Mouse (Mus musculus): ENCODE results near the gene Hemgn. TPM values are rescaled to one million over a fixed set of nuclear protein-coding genes. Genes with fewer than 3 reads are reported as not detected.

Hemgn gene
- polyA plus RNA-seq, 1 experiment = 152 TPM

DNA sequence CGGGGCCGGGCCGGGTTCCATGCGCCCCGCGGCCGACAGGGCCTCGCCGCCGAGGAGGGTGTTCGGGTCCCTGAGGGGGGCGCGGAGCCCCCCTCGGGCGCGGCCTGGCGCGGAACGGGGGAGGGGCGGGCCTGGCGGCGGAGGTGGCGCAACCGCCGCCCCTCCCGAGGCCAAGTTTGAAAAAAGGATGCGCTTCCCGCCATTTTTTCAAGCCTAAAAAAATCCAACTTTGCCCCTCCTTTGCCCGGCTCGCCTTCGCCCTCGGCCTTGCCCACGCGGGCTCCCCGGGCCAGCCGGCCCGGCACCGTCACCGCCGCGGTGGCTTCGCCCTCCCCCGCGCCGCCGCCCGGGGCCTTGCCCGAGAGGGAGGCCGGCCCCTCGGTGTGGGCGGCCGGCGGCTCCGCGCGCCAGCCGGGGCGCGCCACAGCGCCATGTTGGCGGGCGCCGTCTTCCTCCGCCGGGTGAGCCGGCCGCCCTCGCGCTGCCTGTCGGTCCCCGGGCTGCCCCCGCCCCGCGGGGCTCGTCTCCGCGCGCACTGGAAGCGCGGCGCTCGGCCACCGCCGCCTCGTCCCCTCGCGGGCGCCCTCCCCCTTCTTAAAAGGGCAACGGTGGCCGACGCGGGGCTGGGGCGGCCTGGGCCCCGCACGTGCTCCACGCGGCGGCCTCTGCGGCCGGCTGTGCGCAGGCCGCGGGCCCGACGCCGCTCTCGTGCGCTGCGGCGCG, 38.6 kb upstream of the Hemgn start:
- WGBS = 1% methylated on average over 105 of the region's 111 CpGs
- H3K27ac ChIP-seq (ENCODE audit: control insufficient read depth, insufficient read depth, low read depth, low read length, poor library complexity) = peak overlapping the region; percentile 98
- peak overlapping the region; percentile 74 for H3K4me3 ChIP-seq (replicated peaks; ENCODE audit: control insufficient read depth, low read depth, low read length)
- TF ChIP-seq CTCF (IDR thresholded peaks at IDR 0.05; ENCODE audit: control insufficient read depth, insufficient read depth, low read length) (no peak), POLR2A (IDR thresholded peaks at IDR 0.05; ENCODE audit: borderline replicate concordance, control insufficient read depth, low read depth, low read length) (peak; percentile 38; the same call in 1 of the 2 replicates)
- H3K4me1 ChIP-seq (ENCODE audit: control insufficient read depth, insufficient read depth, low read length) = peaks cover 9% of the 10 kb centered on the region; the same call in 1 of the 2 replicates

DNA sequence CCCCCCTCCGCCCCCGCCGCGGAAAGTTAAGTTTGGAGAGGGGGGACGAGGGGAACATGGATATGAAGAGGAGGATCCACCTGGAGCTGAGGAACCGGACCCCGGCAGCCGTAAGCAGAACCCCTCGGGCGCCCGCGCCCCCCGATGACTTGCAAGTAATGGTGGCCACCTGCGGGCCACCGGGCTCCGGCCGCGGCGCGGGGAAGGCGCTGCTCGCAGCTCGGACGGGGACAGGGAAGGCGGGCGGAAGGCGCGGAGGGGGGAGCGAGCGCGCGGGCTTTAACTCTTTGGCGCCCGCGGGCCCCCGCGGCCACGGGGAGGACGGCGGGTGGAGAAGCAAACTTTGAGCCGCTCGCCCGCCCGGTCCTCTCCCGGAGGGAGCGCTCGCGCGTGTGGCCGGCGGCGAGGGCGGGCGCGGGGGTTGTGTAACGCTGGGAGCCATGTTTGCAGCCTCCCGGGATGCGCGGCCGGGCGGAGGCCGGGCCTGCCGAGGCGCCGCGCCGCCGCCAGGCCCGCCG, 38.0 kb upstream of the Hemgn start:
- peaks cover 7% of the 10 kb centered on the region; the same call in 1 of the 2 replicates for H3K4me1 ChIP-seq (ENCODE audit: control insufficient read depth, insufficient read depth, low read length)
- H3K4me3 ChIP-seq (replicated peaks; ENCODE audit: control insufficient read depth, low read depth, low read length) = peak overlapping the region; percentile 74
- no peak for TF ChIP-seq POLR2A (IDR thresholded peaks at IDR 0.05; ENCODE audit: borderline replicate concordance, control insufficient read depth, low read depth, low read length)
- no peak for TF ChIP-seq CTCF (IDR thresholded peaks at IDR 0.05; ENCODE audit: control insufficient read depth, insufficient read depth, low read length)
- H3K27ac ChIP-seq (ENCODE audit: control insufficient read depth, insufficient read depth, low read depth, low read length, poor library complexity) = peak overlapping the region; percentile 98
- under 1% methylated on average over 65 of the region's 70 CpGs for WGBS

DNA sequence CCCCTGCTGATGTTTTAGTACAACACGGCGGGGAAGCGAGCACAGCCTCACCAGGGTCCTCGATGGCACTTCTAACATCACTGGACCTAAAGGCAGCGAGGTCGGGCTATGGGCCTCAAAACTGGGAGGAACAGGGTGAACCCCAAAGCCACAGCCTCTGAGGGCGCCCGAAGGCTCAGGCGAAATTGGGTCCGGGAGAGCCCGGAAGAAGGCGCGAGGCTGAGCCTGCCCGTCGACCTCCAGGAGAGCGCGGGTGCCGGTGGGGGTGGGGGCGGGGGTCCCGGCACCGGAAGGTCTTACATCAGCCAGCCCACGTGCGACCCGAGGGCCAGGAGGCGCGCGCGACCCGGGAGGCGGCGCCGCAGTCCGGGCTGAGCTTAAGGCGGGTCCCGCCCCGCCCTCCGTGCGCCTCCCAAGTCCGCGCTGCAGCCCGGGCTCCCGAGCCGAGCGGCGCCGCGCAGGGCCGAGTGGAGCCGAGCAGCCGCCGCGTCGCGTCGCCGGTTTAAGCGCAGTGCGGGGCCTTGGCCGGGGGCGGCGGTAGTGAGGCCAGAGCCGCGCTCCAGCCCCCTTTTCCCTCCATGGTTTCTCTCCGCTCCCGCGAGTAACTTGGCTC, 37.3 kb upstream of the Hemgn start, which contains the start of gene Anp32b:
Anp32b (plus strand) TSS at position 384 of the 613 bp plus-strand sequence.
- Histone ChIP-seq H3K27ac (ENCODE audit: control insufficient read depth, insufficient read depth, low read depth, low read length, poor library complexity) (peak within 1 kb of the TSS; percentile 98), H3K4me1 (ENCODE audit: control insufficient read depth, insufficient read depth, low read length) (peaks cover 7% of the 10 kb centered on the region; the same call in 1 of the 2 replicates), H3K4me3 (replicated peaks; ENCODE audit: control insufficient read depth, low read depth, low read length) (peak within 1 kb of the TSS; percentile 74)
- under 1% methylated on average over 65 of the region's 66 CpGs for WGBS
- TF ChIP-seq CTCF (IDR thresholded peaks at IDR 0.05; ENCODE audit: control insufficient read depth, insufficient read depth, low read length) (peak; percentile 57; the same call in 1 of the 2 replicates), POLR2A (IDR thresholded peaks at IDR 0.05; ENCODE audit: borderline replicate concordance, control insufficient read depth, low read depth, low read length) (peak; percentile 68; the same call in 1 of the 2 replicates)

DNA sequence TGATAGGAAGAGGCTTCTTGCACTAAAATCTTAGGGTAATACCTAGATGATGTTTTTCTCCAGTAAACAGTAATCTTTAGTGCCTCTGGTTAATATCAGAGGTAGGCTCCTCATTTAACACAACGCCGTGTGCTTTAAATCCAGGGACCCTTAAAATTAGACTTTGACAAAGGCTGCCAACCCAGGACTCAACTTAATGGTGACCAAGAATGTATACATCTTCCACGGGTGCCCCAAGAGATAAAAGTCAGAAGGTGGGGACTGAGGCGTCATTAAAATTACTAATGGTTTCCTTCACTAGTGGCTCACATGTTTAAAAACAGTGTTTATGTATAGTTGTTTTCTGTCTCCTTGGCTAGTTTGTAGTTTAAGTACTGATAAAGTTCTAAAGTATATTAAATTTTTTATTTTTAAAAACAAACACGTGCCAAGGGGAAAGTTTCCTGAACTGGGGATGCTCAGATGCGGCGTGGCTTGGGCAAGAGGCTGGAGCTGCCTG, 36.8 kb upstream of the Hemgn start:
- 35% methylated on average over 7 of the region's 7 CpGs for WGBS
- Histone ChIP-seq H3K4me1 (ENCODE audit: control insufficient read depth, insufficient read depth, low read length) (peaks cover 6% of the 10 kb centered on the region; the same call in 1 of the 2 replicates), H3K27ac (ENCODE audit: control insufficient read depth, insufficient read depth, low read depth, low read length, poor library complexity) (peak overlapping the region; percentile 98), H3K4me3 (replicated peaks; ENCODE audit: control insufficient read depth, low read depth, low read length) (peak overlapping the region; percentile 69)
- no peak for TF ChIP-seq CTCF (IDR thresholded peaks at IDR 0.05; ENCODE audit: control insufficient read depth, insufficient read depth, low read length)
- TF ChIP-seq POLR2A (IDR thresholded peaks at IDR 0.05; ENCODE audit: borderline replicate concordance, control insufficient read depth, low read depth, low read length) = no peak

DNA sequence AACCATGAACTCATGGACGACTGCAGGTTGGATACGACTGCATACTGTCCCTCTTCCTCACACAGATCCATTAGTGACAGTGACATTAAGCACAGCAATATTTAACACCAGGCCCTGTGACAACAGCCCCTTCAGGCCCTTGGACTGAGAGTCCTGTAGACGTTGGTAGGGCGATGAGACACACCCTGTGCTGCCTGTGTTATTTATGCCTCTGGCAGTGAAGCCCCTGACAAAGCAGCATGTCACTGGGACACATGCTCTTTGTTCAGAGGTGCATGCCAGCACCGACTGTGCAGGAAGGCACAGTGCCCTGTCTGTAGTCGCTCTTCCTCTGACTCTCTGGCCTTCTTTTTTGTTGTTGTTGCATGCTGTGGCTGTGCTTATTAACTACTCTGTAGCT, 35.6 kb upstream of the Hemgn start:
- Histone ChIP-seq H3K27ac (ENCODE audit: control insufficient read depth, insufficient read depth, low read depth, low read length, poor library complexity) (peak overlapping the region; percentile 23), H3K4me1 (ENCODE audit: control insufficient read depth, insufficient read depth, low read length) (peaks cover 6% of the 10 kb centered on the region; the same call in 1 of the 2 replicates), H3K4me3 (replicated peaks; ENCODE audit: control insufficient read depth, low read depth, low read length) (no peak overlapping the region)
- WGBS = 34% methylated on average over 6 of the region's 6 CpGs
- no peak for TF ChIP-seq CTCF (IDR thresholded peaks at IDR 0.05; ENCODE audit: control insufficient read depth, insufficient read depth, low read length)
- TF ChIP-seq POLR2A (IDR thresholded peaks at IDR 0.05; ENCODE audit: borderline replicate concordance, control insufficient read depth, low read depth, low read length) = no peak

DNA sequence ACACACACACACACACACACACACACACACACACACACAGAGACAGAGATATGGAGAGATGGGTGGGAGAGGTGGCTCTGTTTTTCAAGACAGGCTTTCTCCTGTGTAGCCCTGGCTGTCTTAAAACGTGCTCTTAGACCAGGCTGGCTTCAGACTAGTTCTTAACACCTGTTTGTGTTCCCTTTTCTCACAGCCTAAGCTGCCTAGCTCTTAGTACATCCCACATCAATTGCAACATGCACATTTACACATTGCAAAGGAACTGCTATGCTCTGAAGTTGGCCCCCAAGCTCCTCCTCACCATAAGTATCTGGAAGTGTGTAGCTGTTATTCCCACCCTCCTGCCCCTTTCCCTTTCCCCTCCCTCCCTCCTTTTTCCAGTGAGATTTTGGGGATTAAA, 34.2 kb upstream of the Hemgn start:
- Histone ChIP-seq H3K4me1 (ENCODE audit: control insufficient read depth, insufficient read depth, low read length) (peaks cover 4% of the 10 kb centered on the region; the same call in 1 of the 2 replicates), H3K4me3 (replicated peaks; ENCODE audit: control insufficient read depth, low read depth, low read length) (no peak overlapping the region), H3K27ac (ENCODE audit: control insufficient read depth, insufficient read depth, low read depth, low read length, poor library complexity) (no peak overlapping the region; the same call in 1 of the 2 replicates)
- TF ChIP-seq CTCF (IDR thresholded peaks at IDR 0.05; ENCODE audit: control insufficient read depth, insufficient read depth, low read length) (no peak), POLR2A (IDR thresholded peaks at IDR 0.05; ENCODE audit: borderline replicate concordance, control insufficient read depth, low read depth, low read length) (no peak)
- WGBS = 8% methylated on average over 1 of the region's 1 CpGs

DNA sequence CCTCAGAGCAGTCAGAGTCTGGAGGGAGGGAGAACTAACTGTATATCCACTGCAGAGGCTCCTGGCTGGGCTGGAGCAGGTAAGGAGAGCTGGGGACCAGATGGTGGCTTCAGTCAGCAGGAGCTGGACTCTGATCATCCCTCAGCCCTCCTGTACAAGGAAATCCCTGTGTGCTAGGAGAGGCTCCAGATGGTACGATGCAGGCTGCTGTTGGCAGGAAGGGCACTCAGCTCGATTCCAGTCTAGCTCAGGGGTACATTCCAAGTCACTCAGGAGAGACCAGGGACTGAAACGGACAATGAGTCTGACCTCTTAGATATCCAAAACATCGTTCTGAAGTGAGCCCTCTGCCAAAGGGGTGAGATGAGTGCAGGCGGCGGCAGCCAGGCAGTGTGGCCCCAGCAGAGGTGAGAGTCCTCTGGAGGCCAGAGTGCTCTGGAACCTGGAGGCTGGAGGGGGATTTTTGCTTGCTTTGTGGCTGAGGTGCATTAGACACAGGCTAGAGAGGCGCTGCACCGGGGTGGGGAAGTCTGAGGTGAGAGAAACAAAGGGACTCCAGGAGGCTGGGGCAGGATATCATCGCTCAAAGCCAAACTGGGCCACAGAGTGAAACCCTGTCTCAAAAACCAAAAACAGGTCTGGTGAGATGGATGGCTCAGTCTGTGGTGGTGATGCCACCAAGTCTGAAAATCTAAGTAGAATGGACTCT, 32.1 kb upstream of the Hemgn start:
- H3K4me1 ChIP-seq (ENCODE audit: control insufficient read depth, insufficient read depth, low read length) = peaks cover 4% of the 10 kb centered on the region; the same call in 1 of the 2 replicates
- no peak for TF ChIP-seq POLR2A (IDR thresholded peaks at IDR 0.05; ENCODE audit: borderline replicate concordance, control insufficient read depth, low read depth, low read length)
- no peak for TF ChIP-seq CTCF (IDR thresholded peaks at IDR 0.05; ENCODE audit: control insufficient read depth, insufficient read depth, low read length)
- no peak overlapping the region for H3K4me3 ChIP-seq (replicated peaks; ENCODE audit: control insufficient read depth, low read depth, low read length)
- 87% methylated on average over 9 of the region's 9 CpGs for WGBS
- H3K27ac ChIP-seq (ENCODE audit: control insufficient read depth, insufficient read depth, low read depth, low read length, poor library complexity) = no peak overlapping the region

All from bone marrow, adult 2 months (tissue).